Mouse (Mus musculus) cerebellum, adult 2 months (tissue): ENCODE measurements at regions not wholly inside any gene's neighbourhood (a gene's known extent, or its start where the extent isn't known, plus 50 kb on each side); places are given as distances from the start of the nearest gene placed in this dataset.

Source experiments
- CTCF ChIP-seq: fragments of 200-500 bp; IDR thresholded peaks from 2 replicates; pipeline ENCODE4 v1.5.1; 2011; ENCODE audit warnings: low read depth, mild to moderate bottlenecking, control low read depth, low read length, moderate library complexity, borderline replicate concordance; ENCODE audit not compliant: insufficient read depth
- POLR2A ChIP-seq: fragments of 200-500 bp; IDR thresholded peaks from 2 replicates; pipeline ENCODE4 v1.6.1; 2011; ENCODE audit warnings: low read length, control low read depth, borderline replicate concordance; ENCODE audit not compliant: insufficient read depth

GRCm38 (mm10) chr10:50071857-50072256 is 283.3 kb upstream of the Grik2 start:
- TF ChIP-seq CTCF (no peak), POLR2A (no peak)
